Mouse (Mus musculus) lung, adult 18-20 months (tissue): ENCODE data around the gene Tmem98.
A peak's percentile ranks its signal among the peaks of the same experiment; 100 is the strongest.

ENCODE experiments used
- DNase-seq, 2 experiments: peaks; one replicate each; pipeline ENCODE4 v3.0.0; 2022; ENCODE audit warnings: mixed read lengths in 2 of 2

The Tmem98 gene

GRCm38 (mm10) chr11:80809993-80810821 lies at the start of gene Tmem98:
Gene Tmem98 (plus strand): TSS chr11:80810175.
- peak; percentile 33 to 34 for DNase-seq

- DNase-seq: no peak
Measured at GRCm38 (mm10) chr11:80761285-80761974, 48.5 kb upstream of the Tmem98 start.

- no peak for DNase-seq
Measured at GRCm38 (mm10) chr11:80762066-80762465, 47.9 kb upstream of the Tmem98 start.

- DNase-seq: no peak
Measured at GRCm38 (mm10) chr11:80766068-80766467, 43.9 kb upstream of the Tmem98 start.

- peak; percentile 68 for DNase-seq
Measured at GRCm38 (mm10) chr11:80766472-80767319, 43.3 kb upstream of the Tmem98 start.

GRCm38 (mm10) chr11:80767320-80767617 lies 42.7 kb upstream of the Tmem98 start:
- no peak for DNase-seq

GRCm38 (mm10) chr11:80771186-80771585 lies 38.8 kb upstream of the Tmem98 start:
- DNase-seq: no peak

GRCm38 (mm10) chr11:80771596-80772250 lies 38.3 kb upstream of the Tmem98 start:
- DNase-seq: no peak

GRCm38 (mm10) chr11:80772595-80773210 lies 37.3 kb upstream of the Tmem98 start:
- no peak for DNase-seq

- DNase-seq: no peak
Measured at GRCm38 (mm10) chr11:80775535-80775934, 34.4 kb upstream of the Tmem98 start.

- no peak for DNase-seq
Measured at GRCm38 (mm10) chr11:80777708-80778107, 32.3 kb upstream of the Tmem98 start.

GRCm38 (mm10) chr11:80778157-80778556 lies 31.8 kb upstream of the Tmem98 start:
- peak in 1 of 2 experiments; percentile 50 for DNase-seq

GRCm38 (mm10) chr11:80778916-80779526 lies 31.0 kb upstream of the Tmem98 start:
- no peak for DNase-seq

GRCm38 (mm10) chr11:80779527-80780344 lies 30.2 kb upstream of the Tmem98 start, which contains the start of gene Myo1d:
Gene Myo1d (minus strand): TSS chr11:80780025.
- DNase-seq: peak; percentile 88 to 93

GRCm38 (mm10) chr11:80781535-80781934 lies 28.4 kb upstream of the Tmem98 start:
- DNase-seq: peak; percentile 57 to 70

- no peak for DNase-seq
Measured at GRCm38 (mm10) chr11:80783460-80783859, 26.5 kb upstream of the Tmem98 start.

GRCm38 (mm10) chr11:80784294-80784743 lies 25.7 kb upstream of the Tmem98 start:
- peak; percentile 81 to 86 for DNase-seq

- DNase-seq: no peak
Measured at GRCm38 (mm10) chr11:80785672-80786071, 24.3 kb upstream of the Tmem98 start.

- no peak for DNase-seq
Measured at GRCm38 (mm10) chr11:80789647-80790240, 20.2 kb upstream of the Tmem98 start.

GRCm38 (mm10) chr11:80790413-80790812 lies 19.6 kb upstream of the Tmem98 start:
- no peak for DNase-seq
